Mouse (Mus musculus) forebrain, embryonic 16.5 days (tissue): ENCODE results near the gene Fam8a1. TPM values are rescaled to one million over a fixed set of nuclear protein-coding genes. Genes with fewer than 3 reads are reported as not detected.

Source experiments
- ATAC-seq: fragments of 200-750 bp; cut with Nextera tagmentation; 2 replicates; pipeline ENCODE4 v1.8.0; 2017; ENCODE audit warnings: mild to moderate bottlenecking, moderate library complexity
- H3K27ac ChIP-seq: fragments of 300-500 bp; sonication (generic); 2 replicates; pipeline ENCODE4 v1.5.1; 2014; ENCODE audit warnings: low read length, control low read depth
- H3K27me3 ChIP-seq: fragments of 300-500 bp; sonication (generic); replicated peaks from 2 replicates; pipeline ENCODE4 v1.6.1; 2014; ENCODE audit warnings: low read length; ENCODE audit not compliant: control insufficient read depth, insufficient read depth
- H3K36me3 ChIP-seq: fragments of 300-500 bp; sonication (generic); 2 replicates; pipeline ENCODE4 v1.6.1; 2014; ENCODE audit not compliant: control insufficient read depth, insufficient read depth
- H3K4me1 ChIP-seq: fragments of 300-500 bp; sonication (generic); replicated peaks from 2 replicates; pipeline ENCODE4 v1.6.1; 2014; ENCODE audit warnings: low read length; ENCODE audit not compliant: control insufficient read depth, insufficient read depth
- H3K4me2 ChIP-seq: fragments of 300-500 bp; sonication (generic); 2 replicates; pipeline ENCODE4 v1.6.1; 2014; ENCODE audit warnings: mild to moderate bottlenecking, low read length, control low read depth
- H3K4me3 ChIP-seq: fragments of 300-500 bp; sonication (generic); replicated peaks from 2 replicates; pipeline ENCODE4 v1.5.1; 2014; ENCODE audit warnings: mild to moderate bottlenecking, low read length, control low read depth
- H3K9ac ChIP-seq: fragments of 300-500 bp; sonication (generic); replicated peaks from 2 replicates; pipeline ENCODE4 v1.6.1; 2014; ENCODE audit warnings: low read depth, low read length, control low read depth
- H3K9me3 ChIP-seq: fragments of 300-500 bp; sonication (generic); 2 replicates; pipeline ENCODE4 v1.6.1; 2016; ENCODE audit warnings: low read length; ENCODE audit not compliant: control insufficient read depth
- WGBS: fragments of 180-500 bp; shearing (Covaris S2); extraction: QIAGEN DNeasy Blood & Tissue Kit; methylation state at CpG from one replicate; pipeline ENCODE4 v1.1.7; 2014; 5-methylcytosine and 5-hydroxymethylcytosine counted together
- polyA plus RNA-seq: library from polyadenylated mRNA; unstranded; fragments of >200 nt; fragmentation: Nextera tagmentation; extraction: Ambion mirVana; gene quantifications from 2 replicates; pipeline ENCODE4 v1.2.1, GENCODE M21; 2015

Fam8a1 gene
- polyA plus RNA-seq, 1 experiment from 2014 or later, result 20.1 TPM

DNA sequence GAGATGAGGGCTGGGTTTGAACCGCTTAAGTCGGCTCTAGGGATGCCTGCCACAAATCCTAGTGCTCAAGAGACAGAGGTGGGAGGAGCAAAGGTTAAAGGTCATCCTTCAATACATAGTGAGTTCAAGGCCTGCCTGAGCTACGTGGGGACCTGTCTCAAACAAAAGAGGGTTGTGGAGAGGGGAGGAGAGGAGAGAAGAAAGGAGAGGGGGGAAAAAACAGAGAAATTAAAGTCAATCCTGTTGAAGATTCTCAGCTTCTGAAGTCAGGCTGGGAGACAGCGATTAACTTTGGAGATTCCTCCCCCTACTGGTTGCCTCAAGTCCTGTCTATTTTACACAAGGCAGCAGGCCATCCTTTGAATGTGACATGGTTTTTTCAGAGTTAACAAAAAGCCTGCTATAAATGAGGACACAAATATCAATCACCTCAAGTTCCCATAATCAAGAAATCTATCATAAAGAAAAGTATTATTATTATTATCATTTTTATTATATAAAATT is 5.8 kb upstream of the Fam8a1 start:
- Histone ChIP-seq H3K9ac (no peak overlapping the region), H3K4me2 (no peak overlapping the region), H3K27me3 (no peaks in the 10 kb centered on the region), H3K9me3 (no peaks in the 10 kb centered on the region), H3K4me3 (no peak overlapping the region), H3K27ac (no peak overlapping the region), H3K36me3 (no peaks in the 10 kb centered on the region), H3K4me1 (peaks cover 1% of the 10 kb centered on the region; the same call in 1 of the 2 replicates)
- ATAC-seq, result peak; percentile 40; the same call in 1 of the 2 replicates
- WGBS, result 36% methylated on average over 4 of the region's 4 CpGs

DNA sequence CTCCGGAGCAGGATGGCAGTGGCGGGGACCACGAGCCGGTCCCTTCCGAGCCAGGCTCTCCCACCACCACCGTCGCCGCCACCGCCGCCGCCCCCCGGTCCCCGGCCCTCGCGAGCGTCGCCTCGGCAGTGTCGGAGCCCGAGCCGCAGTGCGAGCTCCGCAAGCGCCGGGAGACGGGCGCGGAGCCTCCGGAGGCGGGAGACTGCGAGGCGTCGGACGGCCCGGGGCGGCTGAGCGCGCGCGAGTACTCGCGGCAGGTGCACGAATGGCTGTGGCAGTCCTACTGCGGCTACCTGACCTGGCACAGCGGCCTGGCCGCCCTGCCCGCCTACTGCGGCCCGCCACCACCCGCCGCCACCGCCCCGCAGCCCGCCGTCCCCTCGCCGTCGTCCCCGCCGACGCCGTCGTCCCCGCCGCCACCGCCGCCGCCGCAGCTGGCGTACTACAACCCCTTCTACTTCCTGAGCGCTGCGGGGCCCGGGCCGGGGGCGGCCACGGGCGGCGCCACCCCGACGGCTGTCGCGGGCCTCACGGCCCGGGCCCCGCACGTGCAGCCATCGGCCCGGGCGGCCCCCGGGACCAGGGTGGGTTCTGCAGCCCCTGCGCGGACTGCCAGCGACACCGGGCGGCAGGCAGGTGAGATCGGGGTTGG is 424 bp downstream of the Fam8a1 start:
- Histone ChIP-seq H3K4me3 (peak overlapping the region; percentile 86), H3K4me1 (peaks cover 19% of the 10 kb centered on the region), H3K36me3 (peaks cover 9% of the 10 kb centered on the region), H3K9ac (peak overlapping the region; percentile 89), H3K27ac (peak overlapping the region; percentile 90), H3K9me3 (no peaks in the 10 kb centered on the region), H3K4me2 (peak overlapping the region; percentile 74), H3K27me3 (no peaks in the 10 kb centered on the region)
- peak; percentile 61 for ATAC-seq
- under 1% methylated on average over 65 of the region's 96 CpGs for WGBS

DNA sequence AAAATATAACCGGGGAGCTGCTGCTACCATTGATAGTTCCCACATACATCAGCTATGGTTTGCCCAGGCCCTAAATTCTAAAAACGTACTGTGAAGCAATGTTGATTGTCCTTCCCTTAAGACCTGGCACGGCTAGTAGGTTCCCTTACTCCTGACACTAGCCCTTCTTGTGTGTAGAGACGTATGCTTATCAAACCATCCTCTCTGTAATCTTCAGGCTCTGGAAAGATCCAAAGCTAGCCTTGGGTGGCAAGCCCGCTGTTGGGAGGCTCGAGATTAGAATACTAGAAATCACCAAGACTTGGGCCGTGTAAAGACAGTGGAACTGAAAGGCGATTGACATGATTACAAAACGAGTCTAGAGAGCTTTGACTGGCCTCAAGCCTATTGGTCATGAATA is 1.2 kb downstream of the Fam8a1 start:
- ATAC-seq, result no peak
- Histone ChIP-seq H3K9ac (peak overlapping the region; percentile 89), H3K36me3 (peaks cover 12% of the 10 kb centered on the region), H3K4me2 (peak overlapping the region; percentile 74), H3K4me1 (peaks cover 19% of the 10 kb centered on the region), H3K27me3 (no peaks in the 10 kb centered on the region), H3K9me3 (no peaks in the 10 kb centered on the region), H3K4me3 (peak overlapping the region; percentile 86), H3K27ac (no peak overlapping the region)
- WGBS, result 64% methylated on average over 9 of the region's 9 CpGs

DNA sequence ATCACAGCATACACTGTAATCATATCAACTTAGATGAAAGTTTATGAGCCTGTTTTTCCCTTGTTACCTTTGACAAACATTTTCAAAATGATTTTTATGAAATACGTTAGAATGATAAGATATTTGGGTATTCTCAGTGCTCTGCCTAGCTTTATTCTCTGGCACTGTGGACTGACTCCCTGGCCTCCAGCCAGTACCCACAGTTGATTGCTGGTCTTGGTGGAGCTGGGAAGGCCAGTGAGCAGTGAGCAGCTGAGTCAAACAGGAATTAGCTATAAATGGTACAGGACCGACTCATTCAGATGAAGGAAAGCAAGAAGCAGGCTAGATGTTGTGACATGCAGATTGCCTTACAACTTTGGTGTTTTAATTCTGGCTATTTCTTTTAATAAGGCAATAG is 5.3 kb downstream of the Fam8a1 start:
- Histone ChIP-seq H3K9ac (no peak overlapping the region), H3K4me3 (no peak overlapping the region), H3K9me3 (no peaks in the 10 kb centered on the region), H3K27ac (no peak overlapping the region), H3K36me3 (peaks cover 22% of the 10 kb centered on the region), H3K4me1 (peaks cover 13% of the 10 kb centered on the region), H3K27me3 (no peaks in the 10 kb centered on the region), H3K4me2 (no peak overlapping the region)
- no peak for ATAC-seq
- WGBS, result 79% methylated on average over 2 of the region's 2 CpGs

DNA sequence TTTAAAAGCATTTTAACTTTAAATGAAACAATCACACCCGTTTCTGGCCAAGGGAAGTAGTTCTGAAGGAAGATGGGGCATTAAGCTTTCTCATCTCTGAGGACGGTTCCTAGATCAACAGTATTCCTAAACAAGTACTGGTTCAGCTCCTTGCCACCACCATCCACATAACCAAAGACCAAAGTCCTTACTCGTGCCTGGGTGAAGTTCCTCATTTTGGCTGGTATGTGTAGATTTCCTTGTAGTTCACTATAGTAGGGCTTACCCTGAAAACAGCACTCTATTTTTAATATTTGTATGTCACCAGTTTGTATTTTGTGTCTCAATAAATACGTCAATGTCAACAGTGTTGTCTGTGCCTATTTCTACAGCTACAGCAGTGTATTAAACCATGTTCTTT is 8.4 kb downstream of the Fam8a1 start:
- no peaks in the 10 kb centered on the region for H3K4me1 ChIP-seq
- 87% methylated on average over 4 of the region's 4 CpGs for WGBS
- no peak for ATAC-seq
- H3K9ac ChIP-seq, result no peak overlapping the region
- H3K36me3 ChIP-seq, result peaks cover 17% of the 10 kb centered on the region
- H3K27ac ChIP-seq, result no peak overlapping the region
- no peaks in the 10 kb centered on the region for H3K27me3 ChIP-seq
- no peaks in the 10 kb centered on the region for H3K9me3 ChIP-seq
- H3K4me3 ChIP-seq, result no peak overlapping the region
- no peak overlapping the region for H3K4me2 ChIP-seq

DNA sequence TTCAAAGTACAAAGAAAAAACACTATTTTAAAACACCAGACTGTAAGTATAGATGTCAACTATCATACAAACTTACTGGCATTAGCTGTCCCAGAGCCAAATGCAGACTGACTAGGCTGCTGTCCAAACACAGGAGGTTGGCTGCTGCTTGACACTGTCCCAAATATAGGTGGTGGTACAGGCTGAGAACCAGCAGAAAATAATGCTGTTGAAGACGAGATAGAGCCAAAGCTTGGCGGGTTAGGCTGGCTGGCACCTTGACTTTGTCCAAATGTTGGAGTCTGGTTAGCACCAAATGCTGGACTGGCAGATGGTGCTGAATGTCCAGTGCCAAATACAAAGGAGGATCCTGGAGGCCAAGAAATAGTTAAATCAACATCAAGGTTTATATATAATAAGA is 13.6 kb downstream of the Fam8a1 start:
- Histone ChIP-seq H3K4me1 (peaks cover 3% of the 10 kb centered on the region; the same call in 1 of the 2 replicates), H3K27ac (no peak overlapping the region), H3K4me2 (no peak overlapping the region), H3K36me3 (peaks cover 20% of the 10 kb centered on the region), H3K9me3 (no peaks in the 10 kb centered on the region), H3K27me3 (no peaks in the 10 kb centered on the region), H3K9ac (no peak overlapping the region), H3K4me3 (no peak overlapping the region)
- no peak for ATAC-seq
- WGBS, result 54% methylated on average over 2 of the region's 2 CpGs

DNA sequence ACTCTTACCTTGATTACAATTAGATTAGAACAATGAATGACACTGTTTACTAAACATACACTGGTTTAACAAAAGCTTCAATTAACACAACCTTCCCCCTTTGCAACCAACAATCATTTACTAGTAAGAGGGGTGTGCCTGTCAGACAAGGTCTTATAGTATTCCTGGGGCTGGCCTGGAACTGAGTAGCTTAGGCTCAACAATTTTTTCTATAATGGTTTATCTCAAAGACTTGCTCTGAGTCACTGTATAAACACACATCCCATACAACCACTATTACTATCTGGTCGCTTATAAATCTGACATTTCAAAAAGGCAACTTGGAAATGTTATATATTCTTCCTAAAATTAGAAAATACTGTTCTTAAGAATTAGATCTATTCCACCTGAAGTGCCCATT is 14.0 kb downstream of the Fam8a1 start:
- no peaks in the 10 kb centered on the region for H3K27me3 ChIP-seq
- no peak for ATAC-seq
- peaks cover 19% of the 10 kb centered on the region for H3K36me3 ChIP-seq
- WGBS, result 98% methylated on average over 1 of the region's 1 CpGs
- peaks cover 3% of the 10 kb centered on the region; the same call in 1 of the 2 replicates for H3K4me1 ChIP-seq
- no peak overlapping the region for H3K4me2 ChIP-seq
- no peaks in the 10 kb centered on the region for H3K9me3 ChIP-seq
- no peak overlapping the region for H3K27ac ChIP-seq
- no peak overlapping the region for H3K4me3 ChIP-seq
- no peak overlapping the region for H3K9ac ChIP-seq

DNA sequence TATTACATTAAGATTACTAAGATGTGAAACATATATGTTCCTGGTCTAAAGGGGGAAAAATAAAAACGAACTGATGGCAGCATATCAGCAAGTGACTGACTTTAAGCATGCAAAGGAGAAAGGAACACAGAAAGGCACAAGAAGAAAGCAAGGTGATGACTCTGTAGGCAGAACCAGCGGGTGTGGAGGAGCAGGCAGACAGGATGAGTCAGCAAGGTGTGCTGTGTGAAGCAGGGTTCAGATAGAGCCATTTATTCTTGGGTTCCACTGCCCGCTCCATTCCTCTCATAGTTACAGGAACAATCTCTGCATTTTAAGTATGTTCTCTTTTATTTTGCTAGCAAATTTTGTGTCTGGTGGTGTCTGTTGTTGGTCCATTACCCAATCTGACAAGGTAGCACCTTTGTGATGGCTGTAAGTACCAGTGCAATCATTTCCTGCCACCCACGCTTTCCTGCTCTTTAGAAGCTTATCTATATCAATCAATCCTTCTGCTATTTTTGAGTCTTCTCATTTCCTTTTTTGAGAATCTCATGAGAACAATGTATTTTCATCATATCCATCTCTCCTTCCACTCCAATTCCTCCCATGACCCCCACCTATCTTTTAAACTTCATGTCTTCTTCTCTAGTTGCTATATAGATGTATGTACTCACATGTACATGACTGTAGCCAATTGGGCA is 21.4 kb downstream of the Fam8a1 start:
- peaks cover 17% of the 10 kb centered on the region for H3K36me3 ChIP-seq
- H3K4me2 ChIP-seq, result no peak overlapping the region
- no peak overlapping the region for H3K27ac ChIP-seq
- no peak overlapping the region for H3K9ac ChIP-seq
- 89% methylated on average over 4 of the region's 4 CpGs for WGBS
- H3K9me3 ChIP-seq, result no peaks in the 10 kb centered on the region
- H3K27me3 ChIP-seq, result no peaks in the 10 kb centered on the region
- ATAC-seq, result no peak
- H3K4me3 ChIP-seq, result no peak overlapping the region
- H3K4me1 ChIP-seq, result no peaks in the 10 kb centered on the region

DNA sequence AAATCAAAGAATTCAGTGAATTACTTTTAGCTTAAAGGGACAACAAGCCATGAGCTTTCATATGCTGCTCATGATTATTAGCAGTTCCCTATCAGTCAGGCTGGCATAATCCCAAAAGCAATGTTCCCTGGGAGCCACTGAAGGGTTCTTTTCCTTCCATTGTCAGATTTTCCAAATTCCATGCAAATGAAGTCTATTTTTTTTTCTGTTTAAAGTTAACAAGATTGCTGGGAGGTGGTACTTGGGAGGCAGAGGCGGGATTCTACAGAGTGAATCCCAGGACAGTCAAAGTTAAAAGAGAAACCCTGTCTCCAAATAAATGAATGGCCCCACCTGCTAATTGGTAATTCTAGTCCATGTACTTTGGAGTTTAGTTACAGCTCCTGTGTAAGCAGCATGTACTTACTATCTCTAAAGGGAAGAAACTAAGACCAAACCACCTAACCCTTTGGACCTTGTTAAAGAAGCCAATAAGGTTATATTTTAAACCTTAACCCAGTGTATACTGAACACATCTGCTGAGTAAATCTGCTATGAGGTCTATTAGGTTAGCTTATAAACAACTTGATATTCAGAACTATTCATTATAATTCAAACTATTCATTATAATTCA is 26.1 kb downstream of the Fam8a1 start:
- Histone ChIP-seq H3K4me3 (no peak overlapping the region), H3K9me3 (no peaks in the 10 kb centered on the region)

More for the DNA sequence above, 26.1 kb downstream of the Fam8a1 start:
- no peak for ATAC-seq
- peaks cover 18% of the 10 kb centered on the region for H3K36me3 ChIP-seq
- no peak overlapping the region for H3K4me2 ChIP-seq
- no peaks in the 10 kb centered on the region for H3K4me1 ChIP-seq
- H3K27ac ChIP-seq, result no peak overlapping the region
- 24% methylated on average over 1 of the region's 1 CpGs for WGBS
- H3K27me3 ChIP-seq, result no peaks in the 10 kb centered on the region
- no peak overlapping the region for H3K9ac ChIP-seq
